Mouse (Mus musculus) embryonic fibroblast, embryonic 13.5 days (primary cell): ENCODE data around the gene Pcsk5.

Source experiments
- CTCF ChIP-seq: IDR thresholded peaks from 2 replicates; pipeline ENCODE4 v1.5.1; 2011; ENCODE audit warnings: mild to moderate bottlenecking, control low read depth, low read length, moderate library complexity, borderline replicate concordance; ENCODE audit not compliant: insufficient read depth
- POLR2A ChIP-seq: IDR thresholded peaks from 2 replicates; pipeline ENCODE4 v1.6.1; 2011; ENCODE audit warnings: low read depth, mild to moderate bottlenecking, control low read depth, low read length, moderate library complexity

- TF ChIP-seq CTCF (no peak), POLR2A (no peak)
Observed at GRCm38 (mm10) chr19:17732676-17733277, 104.7 kb downstream of the Pcsk5 start.
